Mouse (Mus musculus): Measurements from ENCODE around the gene Mfsd1.

Gene Mfsd1

GRCm38 (mm10) chr3:67624629-67625028, 42.1 kb downstream of the Mfsd1 start:
- no peak for DNase-seq (ENCODE audit: low read depth, low spot score)

GRCm38 (mm10) chr3:67643135-67643534, 60.6 kb downstream of the Mfsd1 start:
- DNase-seq (ENCODE audit: low read depth, low spot score), result no peak

GRCm38 (mm10) chr3:67645640-67646466, 63.3 kb downstream of the Mfsd1 start:
- no peak for DNase-seq (ENCODE audit: low read depth, low spot score)

Measured in CD4-positive, CD25-positive, alpha-beta regulatory T cell, adult 2 months (primary cell).